Comparison of ENCODE assay signal across 9 mouse cellular contexts in the genomic region with DNA sequence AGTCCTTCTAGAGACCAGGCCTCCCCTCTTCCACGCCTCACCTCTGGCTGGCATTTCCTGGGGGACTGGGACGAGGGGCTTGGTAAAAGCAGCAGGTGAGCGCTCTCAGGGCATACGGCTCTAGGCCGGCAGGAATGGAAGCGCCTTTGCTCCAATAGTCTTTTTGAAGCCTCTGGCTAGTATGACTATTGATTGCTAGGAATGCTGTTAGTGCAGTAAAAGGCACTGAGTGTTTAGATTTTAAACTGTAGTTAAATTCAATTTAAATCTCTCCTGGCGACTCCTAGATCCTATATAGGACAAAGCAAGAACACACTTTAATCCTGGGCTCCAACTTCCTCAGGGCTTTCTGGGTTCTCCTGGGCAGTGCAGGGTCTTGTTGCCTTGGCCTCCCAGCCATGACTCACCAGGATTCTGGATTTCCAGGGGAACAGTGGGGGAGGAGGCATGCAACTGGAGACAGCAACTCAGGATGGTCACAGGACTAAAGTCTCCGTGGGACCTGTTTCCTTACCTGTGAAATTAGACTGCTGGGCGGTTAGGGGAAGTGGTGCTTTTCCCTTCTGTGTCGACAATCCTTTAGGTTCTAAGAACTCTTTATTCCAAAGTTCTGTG. TPM values are rescaled to one million over a fixed set of nuclear protein-coding genes. Genes with fewer than 3 reads are reported as not detected.
DNase-seq lines count a peak whose midpoint lies in the region; ATAC-seq and TF ChIP-seq lines count a peak whose summit lies in the region.
"Had no signal": no experiment of that assay in that cellular context is flagged by ENCODE, and none has a peak within 500 bp of the region (broad histone marks: within the 10 kb centered on the region; RNA-seq: fewer than 3 reads in every experiment).

No protein-coding gene starts in this region.

- no peak for TF ChIP-seq POLR2A in small intestine, adult 2 months (IDR thresholded peaks at IDR 0.05; ENCODE audit: low read depth, low read length)

- H3K27me3 ChIP-seq in heart, embryonic 15.5 days: peaks cover 94% of the 10 kb centered on the region
- H3K27me3 ChIP-seq in megakaryocyte, embryonic 14.5 days (replicated peaks): peaks cover 40% of the 10 kb centered on the region
- H3K27me3 ChIP-seq in embryonic facial prominence, embryonic 15.5 days: peaks cover 81% of the 10 kb centered on the region
- H3K27me3 ChIP-seq in small intestine, adult 2 months (ENCODE audit: control insufficient read depth, insufficient read depth, low read length): peaks cover 66% of the 10 kb centered on the region

- H3K36me3 ChIP-seq in heart, embryonic 15.5 days: no peaks in the 10 kb centered on the region
- peaks cover 62% of the 10 kb centered on the region for H3K36me3 ChIP-seq in megakaryocyte, embryonic 14.5 days (replicated peaks; ENCODE audit: low read length)
- H3K36me3 ChIP-seq in embryonic facial prominence, embryonic 15.5 days: no peaks in the 10 kb centered on the region
- H3K36me3 ChIP-seq in small intestine, adult 2 months (ENCODE audit: control insufficient read depth, insufficient read depth, low read length): no peaks in the 10 kb centered on the region

- no peaks in the 10 kb centered on the region for H3K9me3 ChIP-seq in heart, embryonic 15.5 days (replicated peaks)
- H3K9me3 ChIP-seq in megakaryocyte, embryonic 14.5 days: no peaks in the 10 kb centered on the region
- no peaks in the 10 kb centered on the region for H3K9me3 ChIP-seq in embryonic facial prominence, embryonic 15.5 days (replicated peaks)

- peak overlapping the region; percentile 83 for H3K4me2 ChIP-seq in heart, embryonic 15.5 days
- peak overlapping the region; percentile 21 for H3K4me2 ChIP-seq in embryonic facial prominence, embryonic 15.5 days (replicated peaks)

- H3K9ac ChIP-seq in heart, embryonic 15.5 days: no peak overlapping the region
- H3K9ac ChIP-seq in embryonic facial prominence, embryonic 15.5 days: no peak overlapping the region

- WGBS in heart, embryonic 15.5 days: 26% methylated on average over 10 of the region's 10 CpGs
- 25% methylated on average over 10 of the region's 10 CpGs for WGBS in embryonic facial prominence, embryonic 15.5 days
- WGBS in small intestine, adult 2 months: 46% methylated on average over 10 of the region's 10 CpGs

- peaks cover 26% of the 10 kb centered on the region for H3K4me1 ChIP-seq in heart, embryonic 15.5 days (replicated peaks)
- peaks cover 92% of the 10 kb centered on the region for H3K4me1 ChIP-seq in megakaryocyte, embryonic 14.5 days
- H3K4me1 ChIP-seq in embryonic facial prominence, embryonic 15.5 days: peaks cover 33% of the 10 kb centered on the region
- H3K4me1 ChIP-seq in small intestine, adult 2 months (ENCODE audit: control insufficient read depth, insufficient read depth, insufficient read length, low read length): no peaks in the 10 kb centered on the region; the same call in none of the 2 replicates

- DNase-seq in heart, postnatal 14 days: no peak
- no peak for DNase-seq in cerebellum, postnatal 36 days
- DNase-seq in spleen, postnatal 36 days (ENCODE audit: low spot score in 2 of 2): no peak

- H3K27ac ChIP-seq in heart, embryonic 15.5 days: peak overlapping the region; percentile 67
- H3K27ac ChIP-seq in embryonic facial prominence, embryonic 15.5 days (replicated peaks): peak overlapping the region; percentile 45; the same call in 1 of the 2 replicates
- H3K27ac ChIP-seq in small intestine, adult 2 months (ENCODE audit: insufficient read depth, low read depth, low read length): 0 out of 2 replicates have a peak overlapping the region, but pooled peaks have one; percentile 2

- intact Hi-C loops in heart, postnatal 14 days (cut with DNase I): no loop called here

- no peak for TF ChIP-seq CTCF in small intestine, adult 2 months (IDR thresholded peaks at IDR 0.05; ENCODE audit: extremely low read depth, insufficient read length, insufficient replicate concordance, low read depth, low read length)

- ATAC-seq in heart, embryonic 15.5 days (replicated peaks; ENCODE audit: insufficient number of reproducible peaks, insufficient read depth, low FRiP score, low read depth): no peak
- no peak for ATAC-seq in megakaryocyte, adult 5-6 weeks (ENCODE audit: poor library complexity, severe bottlenecking)
- no peak for ATAC-seq in embryonic facial prominence, embryonic 15.5 days (ENCODE audit: insufficient number of reproducible peaks, low FRiP score, low TSS enrichment, low read depth)

- no peak overlapping the region for H3K4me3 ChIP-seq in heart, embryonic 15.5 days
- H3K4me3 ChIP-seq in megakaryocyte, embryonic 14.5 days (replicated peaks): peak overlapping the region; percentile 97
- peak overlapping the region; percentile 22 for H3K4me3 ChIP-seq in embryonic facial prominence, embryonic 15.5 days (replicated peaks)
- no peak overlapping the region for H3K4me3 ChIP-seq in small intestine, adult 2 months (ENCODE audit: low read depth, low read length)

RNA-seq across cellular contexts. Expression of a gene that starts 10.2 kb away (rescaled TPM):
- polyA plus RNA-seq in heart, embryonic 15.5 days (2015; fragmentation: Nextera tagmentation; extraction: Ambion mirVana): 14.0 and 20.4 TPM in 2 replicates
- 10 to 100 TPM; 21.4 to 23.7 TPM for total RNA-seq in heart, postnatal 14 days (2021)
- 160 and 266 TPM in 2 replicates for polyA plus RNA-seq in megakaryocyte, embryonic 14.5 days (2012; ENCODE audit: insufficient read depth, low replicate concordance)
- 21.4 and 22.3 TPM in 2 replicates for total RNA-seq in megakaryocyte, adult 5-6 weeks (2015)
- total RNA-seq in megakaryocyte, adult 5-6 weeks (2017): 11.3 and 13.5 TPM in 2 replicates
- polyA plus RNA-seq in embryonic facial prominence, embryonic 15.5 days (2015; fragmentation: Nextera tagmentation; extraction: Ambion mirVana): 43.8 and 56.3 TPM in 2 replicates
- polyA plus RNA-seq in small intestine, adult 2 months (2012; rRNA removed): 5.0 and 5.6 TPM in 2 replicates

RNA-seq across cellular contexts. Expression of a gene that starts 18.2 kb away (rescaled TPM):
- not detected in 2 replicates for polyA plus RNA-seq in heart, embryonic 15.5 days (2015; fragmentation: Nextera tagmentation; extraction: Ambion mirVana)
- total RNA-seq in heart, postnatal 14 days (2021): not detected
- polyA plus RNA-seq in megakaryocyte, embryonic 14.5 days (2012; ENCODE audit: insufficient read depth, low replicate concordance): not detected in 2 replicates
- not detected in 2 replicates for total RNA-seq in megakaryocyte, adult 5-6 weeks (2015)
- total RNA-seq in megakaryocyte, adult 5-6 weeks (2017): not detected in 2 replicates
- polyA plus RNA-seq in embryonic facial prominence, embryonic 15.5 days (2015; fragmentation: Nextera tagmentation; extraction: Ambion mirVana): not detected in 2 replicates
- polyA plus RNA-seq in small intestine, adult 2 months (2012; rRNA removed): not detected in 2 replicates
- total RNA-seq: layer of hippocampus, postnatal 14 days had no signal

Comparison
In these comparisons a context has a peak if more than half of its experiments do, and no peak if none do; other contexts are left out.
1. H3K27ac ChIP-seq: peak in every context shown above with its lines; median percentile 67 in heart, embryonic 15.5 days; 45 in embryonic facial prominence, embryonic 15.5 days; 2 in small intestine, adult 2 months.
2. H3K4me3 ChIP-seq: peak in megakaryocyte, embryonic 14.5 days (single experiment) and embryonic facial prominence, embryonic 15.5 days (single experiment); none in heart, embryonic 15.5 days (single experiment) and small intestine, adult 2 months (single experiment).